Mouse (Mus musculus) C2C12 (cell line): Measurements from ENCODE around the gene Ccdc130.

Experiments
- CEBPB ChIP-seq: IDR thresholded peaks from one replicate; pipeline ENCODE4 v1.6.1; 2011; ENCODE audit warnings: low read depth, mild to moderate bottlenecking, control low read depth, moderate library complexity
- CTCF ChIP-seq: IDR thresholded peaks from one replicate; pipeline ENCODE4 v1.5.1; 2011; ENCODE audit not compliant: control insufficient read depth, insufficient read depth, insufficient read length
- MYOD1 ChIP-seq: IDR thresholded peaks from one replicate; pipeline ENCODE4 v1.6.1; 2011; ENCODE audit warnings: low read depth; ENCODE audit not compliant: control insufficient read depth, insufficient read length
- USF1 ChIP-seq: IDR thresholded peaks from one replicate; pipeline ENCODE4 v1.6.1; 2011; ENCODE audit warnings: low read depth, mild to moderate bottlenecking, control low read depth, moderate library complexity

GRCm38 (mm10) chr8:84241167-84241566, 29.0 kb downstream of the Ccdc130 start:
- no peak for TF ChIP-seq CTCF
- TF ChIP-seq CEBPB: no peak
- no peak for TF ChIP-seq USF1
- TF ChIP-seq MYOD1: no peak
